Mouse (Mus musculus): ENCODE results near the gene Cwc22. TPM values are rescaled to one million over a fixed set of nuclear protein-coding genes. Genes with fewer than 3 reads are reported as not detected.

Gene Cwc22
- total RNA-seq, 2 experiments from 2014 or later, result 7.7 to 21.6 TPM

DNA sequence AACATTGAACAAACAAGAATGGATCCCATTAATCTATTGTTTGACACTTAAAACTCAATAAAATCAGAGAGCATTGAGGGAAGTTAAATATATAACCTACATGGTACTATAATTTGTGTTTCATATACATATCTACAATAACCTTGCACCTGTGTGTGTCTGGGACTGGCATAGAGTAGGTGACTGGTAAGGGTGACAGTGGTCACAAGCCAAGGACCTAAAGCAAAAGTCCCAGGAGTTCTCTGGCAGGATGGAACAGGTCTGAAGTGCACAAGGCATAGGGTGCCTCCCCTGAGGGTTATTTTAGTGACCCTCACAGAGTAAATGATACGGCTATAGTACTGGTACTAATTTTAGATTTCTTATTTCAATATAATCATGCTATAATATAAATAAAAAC lies 14.2 kb downstream of the Cwc22 start:
- no peak for ATAC-seq (replicated peaks; ENCODE audit: low FRiP score, poor library complexity, severe bottlenecking)

DNA sequence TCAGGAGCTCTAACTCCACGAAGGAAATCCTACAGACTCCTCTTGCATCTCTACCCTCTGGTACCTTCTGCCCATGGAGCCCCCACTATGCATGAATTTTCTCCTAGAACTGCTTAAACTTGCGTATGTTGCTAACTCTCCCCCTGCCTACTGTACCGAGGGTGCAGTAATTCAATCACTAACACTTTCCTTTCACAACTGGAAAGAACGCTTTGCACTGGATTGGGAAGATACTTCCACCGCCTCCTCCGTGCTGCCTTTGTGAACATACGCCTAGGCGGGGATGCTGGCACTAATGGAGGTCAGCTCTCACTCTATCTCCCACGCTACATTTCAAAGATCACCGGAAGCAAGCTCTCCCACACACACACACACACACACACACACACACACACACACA lies 17.8 kb downstream of the Cwc22 start:
- no peak for ATAC-seq (replicated peaks; ENCODE audit: low FRiP score, poor library complexity, severe bottlenecking)

DNA sequence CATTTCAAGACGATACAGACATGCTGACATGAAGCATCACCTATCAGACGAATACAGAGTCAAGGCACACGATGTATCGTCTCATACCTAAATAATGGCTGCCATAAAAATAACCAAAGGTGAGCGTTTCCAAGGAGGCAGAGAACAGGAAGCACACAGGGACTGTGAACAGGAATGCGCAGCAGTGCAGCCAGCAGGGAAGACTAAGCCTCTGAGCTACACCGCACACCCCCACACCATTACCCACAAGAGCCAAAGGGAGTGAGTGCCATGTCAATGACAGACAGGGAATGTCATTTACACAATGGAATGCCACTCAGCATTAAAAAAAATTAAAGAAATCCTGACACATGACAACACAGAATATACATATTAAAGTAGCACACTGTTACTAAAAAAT lies 19.7 kb downstream of the Cwc22 start:
- no peak for ATAC-seq (replicated peaks; ENCODE audit: low FRiP score, poor library complexity, severe bottlenecking)

DNA sequence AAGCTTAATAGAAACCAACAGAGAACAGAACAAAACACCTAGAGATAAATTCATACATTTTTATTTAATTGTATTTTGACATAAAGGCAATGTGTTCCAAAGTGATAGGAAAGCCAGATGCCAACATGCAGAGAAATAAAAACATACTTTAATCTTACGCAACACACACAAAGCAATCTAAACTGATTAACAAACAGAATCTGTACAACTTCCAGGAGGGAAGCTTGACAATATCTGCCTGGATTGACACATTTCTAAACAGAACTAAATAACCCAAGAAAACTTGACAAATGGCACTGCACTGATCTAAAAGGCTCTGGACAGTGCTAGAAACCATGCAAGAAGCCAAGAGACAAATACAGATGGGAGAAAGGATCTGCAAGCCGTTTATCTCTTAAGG lies 20.2 kb downstream of the Cwc22 start:
- ATAC-seq (replicated peaks; ENCODE audit: low FRiP score, poor library complexity, severe bottlenecking), result no peak

DNA sequence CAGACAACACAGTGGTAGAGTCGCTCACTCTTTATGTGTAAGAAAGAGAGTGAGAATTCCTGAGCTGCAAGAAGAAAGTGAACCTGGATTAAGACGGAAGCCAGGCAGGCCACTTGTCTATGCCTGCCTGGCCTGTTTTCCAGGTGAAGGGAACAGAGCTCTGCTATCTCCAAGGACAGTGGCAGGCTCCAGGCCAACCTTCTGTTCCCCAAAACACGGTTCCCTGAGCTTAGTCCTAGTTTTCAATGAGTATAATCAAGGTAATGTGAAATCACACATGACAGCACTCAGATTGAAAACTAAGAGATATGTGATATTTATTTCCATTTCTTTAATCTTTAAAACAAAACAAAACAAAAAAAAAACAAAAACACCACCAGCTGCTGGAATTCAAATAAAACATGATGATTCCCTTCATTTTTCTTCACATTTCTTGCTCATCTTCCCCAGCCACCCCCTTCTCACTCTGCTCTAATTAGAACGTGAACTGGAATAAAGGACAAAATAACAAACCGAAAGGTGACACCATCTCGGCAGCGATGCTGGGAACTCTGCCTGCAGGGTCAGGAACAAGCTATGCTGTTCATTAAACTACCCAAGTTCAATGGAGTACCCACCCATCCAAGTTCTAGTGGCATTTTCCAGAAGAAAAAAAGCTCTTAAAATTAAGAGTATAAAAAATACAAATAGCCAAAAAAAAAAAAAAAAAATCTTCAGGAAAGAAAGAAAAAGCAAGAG lies 20.8 kb downstream of the Cwc22 start:
- no peak for ATAC-seq (replicated peaks; ENCODE audit: low FRiP score, poor library complexity, severe bottlenecking)

DNA sequence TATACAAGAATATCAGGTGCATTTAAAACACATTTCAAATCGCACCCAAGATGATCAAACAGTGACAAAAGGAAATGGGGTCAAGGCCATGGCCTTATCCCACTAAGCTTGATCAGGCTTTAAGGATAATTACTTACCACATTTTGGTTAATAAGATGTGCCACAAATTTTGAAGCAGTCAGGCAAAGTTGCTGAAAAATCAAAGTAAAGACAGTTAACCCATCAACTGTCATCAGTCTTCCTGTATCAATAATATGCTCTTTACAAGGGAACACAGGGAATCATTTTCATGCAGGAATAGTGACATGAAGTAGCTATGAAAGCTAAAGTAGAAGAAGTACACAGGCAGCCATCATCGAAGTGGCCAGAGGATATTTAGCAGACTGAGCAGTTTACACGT lies 22.2 kb downstream of the Cwc22 start:
- ATAC-seq (replicated peaks; ENCODE audit: low FRiP score, poor library complexity, severe bottlenecking), result no peak

DNA sequence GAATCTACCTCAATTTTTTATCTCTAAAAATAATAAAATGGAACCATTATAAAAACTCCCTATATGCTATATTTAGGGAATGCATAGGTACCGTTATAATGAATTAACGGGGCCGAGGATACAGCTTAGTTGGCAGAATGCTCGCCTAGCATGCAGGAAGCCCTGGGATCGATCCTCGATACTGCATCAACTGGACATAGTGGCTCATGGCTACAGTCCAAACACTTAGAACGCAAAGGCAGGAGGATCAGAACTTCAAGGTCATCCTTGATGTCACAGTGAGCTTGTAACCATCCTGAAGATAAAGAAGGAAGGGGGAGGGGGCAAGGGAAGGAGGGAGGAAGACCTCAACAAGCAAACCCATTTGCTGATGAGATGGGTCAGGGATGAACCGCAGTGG lies 23.0 kb downstream of the Cwc22 start:
- ATAC-seq (replicated peaks; ENCODE audit: low FRiP score, poor library complexity, severe bottlenecking), result no peak

DNA sequence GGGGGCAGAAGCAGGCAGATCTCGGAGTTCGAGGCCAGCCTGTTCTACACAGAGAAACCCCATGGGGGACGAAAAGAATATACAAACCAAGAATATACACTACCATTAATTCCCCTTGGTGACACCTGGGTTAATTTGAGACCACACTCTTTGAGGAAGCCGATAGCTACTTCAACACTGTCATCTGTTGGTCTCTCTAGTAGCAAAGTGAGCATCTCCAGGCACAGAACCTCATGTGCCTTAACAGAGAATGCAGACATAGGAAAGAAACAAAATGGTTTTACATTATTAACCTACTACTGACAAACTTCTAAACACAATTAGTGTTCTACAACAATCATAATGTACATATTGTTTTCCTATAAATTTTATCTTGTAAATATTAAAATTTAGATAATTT lies 24.9 kb downstream of the Cwc22 start:
- ATAC-seq (replicated peaks; ENCODE audit: low FRiP score, poor library complexity, severe bottlenecking), result no peak

DNA sequence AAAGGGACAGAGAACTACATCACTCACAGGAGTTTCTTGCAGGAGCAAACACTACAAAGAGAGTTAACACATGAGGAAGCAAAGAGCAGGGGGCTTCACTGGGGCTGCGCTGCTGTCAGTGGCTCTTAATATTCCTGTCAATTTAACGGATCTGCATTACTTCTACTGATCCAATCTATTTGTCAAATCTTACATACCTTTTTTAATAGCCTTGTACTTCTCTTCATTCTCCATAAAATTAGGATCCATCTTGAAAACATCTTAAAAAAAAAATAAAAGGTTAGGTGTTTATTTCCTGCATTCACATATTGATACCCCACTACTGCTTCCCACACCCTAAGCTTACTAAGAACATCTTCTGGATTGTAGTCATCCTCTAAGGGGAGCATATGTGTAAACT lies 25.6 kb downstream of the Cwc22 start:
- no peak for ATAC-seq (replicated peaks; ENCODE audit: low FRiP score, poor library complexity, severe bottlenecking)

DNA sequence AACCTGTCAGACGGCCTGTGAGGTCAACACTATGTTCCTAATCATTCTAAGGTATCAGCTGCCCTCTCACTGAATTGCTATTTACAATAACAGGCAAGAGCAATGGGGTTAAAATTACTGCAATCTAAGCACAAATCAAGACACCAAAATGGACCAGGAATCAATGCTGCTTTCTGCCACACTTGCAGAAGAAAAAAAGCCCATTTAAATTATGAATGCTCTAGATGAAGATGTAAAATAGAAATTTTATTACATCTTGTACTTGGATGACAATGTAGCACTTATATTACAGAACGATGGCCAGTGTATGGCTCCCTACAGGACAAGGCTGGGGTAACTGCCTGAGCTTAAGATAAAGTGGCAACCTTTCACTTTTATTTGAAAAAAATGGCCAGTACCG lies 27.7 kb downstream of the Cwc22 start:
- no peak for ATAC-seq (replicated peaks; ENCODE audit: low FRiP score, poor library complexity, severe bottlenecking)

DNA sequence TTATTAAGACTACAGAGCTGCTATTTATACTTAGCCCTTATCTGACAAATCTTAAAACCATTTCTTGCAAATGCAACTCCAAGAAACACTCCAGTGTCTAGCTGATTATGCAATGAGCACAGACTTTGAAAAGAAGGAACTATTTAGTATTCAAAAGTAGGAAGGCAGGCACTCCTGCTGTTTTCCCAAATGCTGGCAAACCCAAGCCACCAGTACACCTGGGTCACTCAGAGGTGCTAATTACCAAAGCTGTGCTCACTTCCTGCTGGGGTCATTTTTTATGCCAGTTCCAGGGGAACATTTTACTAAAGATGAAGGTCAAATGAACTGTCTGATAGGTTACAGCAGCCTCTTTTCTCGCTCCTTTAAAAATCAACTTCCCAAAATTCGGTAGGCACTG lies 28.2 kb downstream of the Cwc22 start:
- ATAC-seq (replicated peaks; ENCODE audit: low FRiP score, poor library complexity, severe bottlenecking), result no peak

DNA sequence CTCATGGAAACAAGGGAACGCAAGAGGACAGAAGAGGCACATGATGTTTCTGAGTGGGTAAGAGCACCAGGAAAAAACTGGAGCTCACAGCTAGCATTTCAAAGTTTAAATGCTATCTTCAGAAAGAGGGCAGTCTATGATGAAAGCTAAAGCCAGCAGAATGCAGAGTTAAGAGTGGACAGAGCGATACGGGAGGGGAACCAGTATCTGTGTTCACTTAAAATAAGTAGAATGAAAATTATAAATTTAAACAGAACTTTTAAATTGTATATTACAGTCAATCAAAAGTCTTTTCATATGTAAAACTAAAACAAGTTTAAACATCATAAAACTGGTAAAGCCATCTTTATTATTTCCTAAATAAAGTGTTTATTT lies 28.8 kb downstream of the Cwc22 start:
- no peak for ATAC-seq (replicated peaks; ENCODE audit: low FRiP score, poor library complexity, severe bottlenecking)

DNA sequence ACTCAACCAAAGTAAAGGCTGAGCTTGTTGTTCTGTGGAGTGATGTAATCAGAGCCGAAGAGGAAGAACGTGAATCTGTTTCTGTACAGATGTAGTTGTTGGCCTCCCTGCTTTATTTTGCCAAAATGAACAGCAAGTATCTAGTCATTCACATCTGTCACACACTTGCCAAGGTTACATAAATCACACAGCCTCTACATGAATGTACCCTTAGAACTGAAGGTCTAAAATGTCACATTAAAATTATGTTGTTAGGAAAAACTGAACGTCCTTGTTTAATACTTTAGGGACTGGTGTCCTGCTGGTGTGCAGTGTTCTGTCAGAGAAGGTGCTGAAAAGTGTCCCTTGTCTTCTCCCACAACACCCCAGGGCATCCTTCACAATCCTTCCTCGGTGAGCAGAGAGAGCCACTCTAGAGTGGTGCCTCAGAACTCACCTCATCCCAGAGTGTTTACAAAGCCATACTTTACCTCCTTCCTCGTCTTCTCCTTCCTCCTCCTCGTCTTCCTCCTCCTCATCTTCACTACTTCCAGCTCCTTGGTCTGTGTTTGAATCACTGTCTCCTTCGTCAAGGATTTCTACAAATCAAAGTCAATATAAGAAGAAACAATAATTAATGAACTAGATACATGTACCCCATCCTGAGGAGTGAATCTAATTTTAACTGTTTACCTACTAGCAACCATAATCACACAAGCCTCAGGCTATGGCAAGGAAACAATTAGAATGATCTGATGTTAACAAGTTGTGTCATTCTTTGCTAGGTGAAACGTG lies 29.4 kb downstream of the Cwc22 start:
- no peak for ATAC-seq (replicated peaks; ENCODE audit: low FRiP score, poor library complexity, severe bottlenecking)

DNA sequence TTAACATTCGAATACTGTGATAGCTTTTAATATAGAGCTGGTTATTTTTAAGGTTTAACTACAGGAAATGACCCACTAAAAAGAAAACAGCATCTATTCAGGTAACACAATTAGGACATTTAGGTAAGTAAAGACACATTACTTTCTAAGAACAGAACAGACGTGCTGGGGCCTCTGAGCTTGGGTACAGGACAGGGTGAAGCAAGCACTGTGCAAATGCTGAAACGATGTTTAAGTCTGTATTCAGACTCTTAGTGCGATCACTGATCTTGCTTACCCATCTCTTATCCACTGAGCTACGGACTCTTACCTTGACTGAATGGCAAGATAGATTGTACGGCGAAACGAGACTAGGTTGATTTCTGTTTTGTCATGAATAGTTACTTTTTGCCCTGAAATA lies 31.0 kb downstream of the Cwc22 start:
- no peak for ATAC-seq (replicated peaks; ENCODE audit: low FRiP score, poor library complexity, severe bottlenecking)

DNA sequence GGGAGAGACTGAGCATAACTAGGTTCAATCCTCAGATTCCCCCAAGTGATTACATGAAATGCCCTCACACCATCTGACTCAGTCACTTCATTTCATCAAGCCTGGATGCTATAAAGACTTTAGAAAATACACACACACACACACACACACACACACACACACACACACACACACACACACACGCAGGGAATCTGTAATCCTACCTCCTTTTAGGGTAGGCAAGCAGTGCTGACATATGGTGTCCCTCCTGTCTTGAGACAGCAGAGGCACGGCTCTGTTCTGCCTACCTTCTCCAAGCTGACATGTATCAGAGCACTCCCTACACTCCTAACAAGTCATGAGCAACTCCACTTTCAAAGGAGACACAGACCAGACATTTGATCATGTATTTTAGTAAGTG lies 32.5 kb downstream of the Cwc22 start:
- ATAC-seq (replicated peaks; ENCODE audit: low FRiP score, poor library complexity, severe bottlenecking), result no peak

DNA sequence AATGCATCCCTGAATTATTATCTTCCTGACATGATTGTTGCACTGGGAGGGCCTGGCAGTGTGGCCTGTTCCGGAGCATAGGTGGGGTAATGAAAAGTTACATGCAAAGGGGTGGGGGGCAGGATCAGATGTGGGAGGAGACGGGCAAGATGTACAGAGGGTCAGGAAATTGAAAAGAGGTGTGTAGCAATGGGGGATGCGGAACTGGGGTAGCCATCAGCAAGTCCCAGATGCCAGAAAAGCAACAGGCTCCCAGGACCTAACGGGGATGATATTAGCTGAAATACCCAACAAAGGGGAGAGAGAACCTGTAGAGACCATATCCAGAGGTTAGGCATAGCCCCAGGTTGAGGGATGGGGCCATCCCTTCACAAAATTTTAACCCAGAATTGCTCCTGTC lies 34.0 kb downstream of the Cwc22 start:
- no peak for ATAC-seq (replicated peaks; ENCODE audit: low FRiP score, poor library complexity, severe bottlenecking)

DNA sequence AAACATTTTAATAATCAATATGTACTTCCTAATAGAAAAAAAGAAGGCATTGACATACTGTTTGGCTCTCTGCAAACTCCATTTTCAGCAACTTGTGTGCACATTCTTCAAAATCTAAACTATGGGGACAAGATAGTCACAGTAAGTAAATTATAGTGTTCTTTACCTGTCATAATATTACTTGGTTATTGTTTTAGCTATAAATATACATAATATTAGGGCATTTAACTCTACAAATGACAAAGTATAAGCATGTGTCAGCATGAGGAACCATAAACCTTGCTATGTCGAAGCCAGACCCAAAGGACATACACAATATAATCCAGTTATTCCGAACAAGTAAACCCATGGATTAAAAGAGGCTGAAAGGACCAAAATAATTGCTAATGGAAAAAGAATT lies 34.7 kb downstream of the Cwc22 start:
- no peak for ATAC-seq (replicated peaks; ENCODE audit: low FRiP score, poor library complexity, severe bottlenecking)

DNA sequence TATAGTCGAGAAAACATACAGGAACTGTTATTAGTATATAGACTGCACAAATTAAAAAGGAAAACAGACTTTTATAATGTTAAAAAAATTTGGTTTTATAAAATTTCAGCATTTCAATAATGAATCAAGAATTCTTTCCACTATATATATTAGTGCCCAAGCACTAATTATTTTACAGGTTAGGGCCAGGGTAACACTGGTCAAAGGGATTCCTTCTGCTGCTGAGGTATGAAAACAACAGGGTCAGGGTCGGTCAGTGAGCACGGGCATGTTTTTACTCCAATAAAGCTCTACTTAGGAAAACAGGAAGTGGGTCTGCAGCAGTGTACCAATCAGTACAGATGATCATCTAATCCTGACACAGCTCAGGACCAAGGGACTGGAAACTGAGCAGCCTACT lies 36.0 kb downstream of the Cwc22 start:
- no peak for ATAC-seq (replicated peaks; ENCODE audit: low FRiP score, poor library complexity, severe bottlenecking)

DNA sequence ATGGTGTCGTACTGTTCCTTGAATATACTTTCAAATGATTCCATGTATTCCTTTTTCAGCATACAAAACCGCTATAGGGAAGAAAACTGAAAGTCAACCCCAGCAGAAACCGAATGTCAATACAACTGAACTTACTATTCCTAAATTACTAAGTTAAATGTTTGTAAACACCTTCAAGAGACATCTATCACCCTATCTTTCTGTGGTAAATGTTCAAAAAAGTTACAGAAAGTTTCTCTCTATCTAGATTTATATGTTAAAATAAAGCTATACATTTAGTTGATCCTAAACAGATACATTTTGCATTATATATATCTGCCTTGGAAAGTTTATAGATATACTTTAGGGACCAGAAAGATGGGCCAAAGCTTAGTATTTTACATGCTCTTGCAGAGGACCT lies 39.0 kb downstream of the Cwc22 start:
- ATAC-seq (replicated peaks; ENCODE audit: low FRiP score, poor library complexity, severe bottlenecking), result no peak

DNA sequence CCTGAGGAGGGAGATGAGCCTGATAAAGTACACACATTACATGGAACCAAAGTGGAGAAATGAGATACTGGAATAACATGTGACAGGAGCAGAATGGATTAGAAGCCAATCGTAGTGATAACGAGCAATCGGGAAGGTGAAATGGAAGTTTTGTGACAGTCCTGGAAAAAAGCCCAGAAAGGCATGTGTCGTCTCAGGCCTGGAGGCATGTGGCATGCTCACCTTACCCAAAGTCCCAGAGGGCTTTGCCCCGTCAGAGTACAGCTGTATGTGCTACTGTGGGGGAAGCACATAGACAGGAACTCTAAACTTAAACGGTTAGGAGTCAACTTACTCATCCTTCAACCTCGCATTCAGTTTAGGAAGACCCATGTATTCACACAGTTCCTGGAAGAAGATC lies 41.2 kb downstream of the Cwc22 start:
- ATAC-seq (replicated peaks; ENCODE audit: low FRiP score, poor library complexity, severe bottlenecking), result no peak

DNA sequence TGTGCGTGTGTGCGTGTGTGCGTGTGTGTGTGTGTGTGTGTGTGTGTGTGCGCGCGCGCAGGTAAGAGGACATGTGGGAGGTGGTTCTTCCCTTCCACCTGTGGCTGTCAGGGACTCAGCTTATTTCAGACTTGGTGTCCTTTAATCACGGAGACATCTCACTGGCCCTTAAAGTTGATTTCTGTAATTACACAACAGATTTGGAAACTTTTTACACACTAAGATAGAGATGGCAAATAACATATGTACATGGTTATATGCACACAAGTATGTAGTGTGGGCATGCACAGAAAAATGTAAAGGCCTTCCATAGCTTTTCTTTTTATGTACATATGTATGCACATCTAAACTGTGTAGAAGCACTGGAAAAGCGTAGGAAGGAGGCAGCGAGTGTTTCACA lies 41.7 kb downstream of the Cwc22 start:
- no peak for ATAC-seq (replicated peaks; ENCODE audit: low FRiP score, poor library complexity, severe bottlenecking)

DNA sequence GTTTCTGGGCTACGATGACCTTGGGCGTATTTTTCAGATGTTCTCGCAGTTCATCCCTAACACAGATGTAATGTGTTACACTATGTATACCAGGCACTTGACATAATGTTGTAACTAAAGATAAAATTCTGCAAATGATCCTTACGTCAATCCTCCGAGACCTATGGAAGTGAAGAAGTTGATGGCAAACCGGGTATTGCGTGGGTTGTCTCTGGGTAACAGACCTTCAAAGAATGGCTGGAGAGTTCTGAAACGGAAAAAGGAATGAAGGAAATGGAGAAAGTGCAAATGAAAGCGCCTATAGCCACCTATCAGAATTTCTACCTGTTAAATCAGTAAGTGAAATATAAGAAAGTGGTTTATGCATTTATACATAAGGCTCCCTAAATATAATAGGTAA lies 42.2 kb downstream of the Cwc22 start:
- no peak for ATAC-seq (replicated peaks; ENCODE audit: low FRiP score, poor library complexity, severe bottlenecking)
